Mouse (Mus musculus) embryonic fibroblast, embryonic 13.5 days (primary cell): ENCODE results near the gene Sh3rf1. TPM values are rescaled to one million over a fixed set of nuclear protein-coding genes. Genes with fewer than 3 reads are reported as not detected.

Experiments
- H3K27ac ChIP-seq: 2 replicates; pipeline ENCODE4 v1.5.1; 2012; ENCODE audit warnings: low read length, control low read depth, inconsistent platforms; ENCODE audit not compliant: insufficient read depth
- H3K4me1 ChIP-seq: 2 replicates; pipeline ENCODE4 v1.6.1; 2011; ENCODE audit warnings: low read length; ENCODE audit not compliant: control insufficient read depth, insufficient read depth
- H3K4me3 ChIP-seq: 2 replicates; pipeline ENCODE4 v1.5.1; 2011; ENCODE audit warnings: mild to moderate bottlenecking, control low read depth, low read length; ENCODE audit not compliant: insufficient read depth
- CTCF ChIP-seq: IDR thresholded peaks from 2 replicates; pipeline ENCODE4 v1.5.1; 2011; ENCODE audit warnings: mild to moderate bottlenecking, control low read depth, low read length, moderate library complexity, borderline replicate concordance; ENCODE audit not compliant: insufficient read depth
- POLR2A ChIP-seq: IDR thresholded peaks from 2 replicates; pipeline ENCODE4 v1.6.1; 2011; ENCODE audit warnings: low read depth, mild to moderate bottlenecking, control low read depth, low read length, moderate library complexity
- polyA plus RNA-seq: library from polyadenylated mRNA; stranded (reverse); fragments of >200 nt; gene quantifications from 2 replicates; pipeline ENCODE4 v1.2.4, GENCODE M21; 2011; ENCODE audit warnings: low read depth; ENCODE audit not compliant: missing spikeins, insufficient read length

The Sh3rf1 gene
- polyA plus RNA-seq, 1 experiment = 10.9 TPM

DNA sequence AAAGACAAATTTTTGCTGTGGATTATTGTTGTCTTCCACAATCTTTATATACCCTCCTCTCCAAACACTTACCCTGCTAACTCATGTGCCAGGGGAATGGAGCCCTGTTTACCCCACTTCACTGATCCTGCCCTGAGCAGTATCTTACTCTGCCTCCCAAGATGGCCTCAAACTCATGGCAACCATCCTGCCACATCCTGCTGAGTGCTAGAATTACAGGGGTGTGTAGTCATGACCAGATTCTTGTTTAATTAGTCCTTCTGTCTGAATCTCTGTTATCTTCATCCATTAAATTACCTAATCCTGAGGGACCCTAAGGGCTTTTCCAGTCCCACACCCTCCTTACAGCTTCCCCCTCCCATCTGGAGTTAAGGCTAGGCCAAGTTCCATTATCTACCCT lies 201.5 kb downstream of the Sh3rf1 start:
- TF ChIP-seq CTCF (no peak), POLR2A (no peak)
- no peak overlapping the region for H3K4me3 ChIP-seq
- no peak overlapping the region for H3K27ac ChIP-seq
- H3K4me1 ChIP-seq = no peaks in the 10 kb centered on the region

GRCm38 (mm10) chr8:61426072-61426471 lies 202.4 kb downstream of the Sh3rf1 start:
- H3K4me3 ChIP-seq = no peak overlapping the region
- TF ChIP-seq CTCF (no peak), POLR2A (no peak)
- no peak overlapping the region for H3K27ac ChIP-seq
- no peaks in the 10 kb centered on the region for H3K4me1 ChIP-seq

- Histone ChIP-seq H3K4me3 (no peak overlapping the region), H3K4me1 (no peaks in the 10 kb centered on the region), H3K27ac (no peak overlapping the region)
- no peak for TF ChIP-seq CTCF
- TF ChIP-seq POLR2A = no peak
Measured at GRCm38 (mm10) chr8:61426671-61427070, 203.0 kb downstream of the Sh3rf1 start.

DNA sequence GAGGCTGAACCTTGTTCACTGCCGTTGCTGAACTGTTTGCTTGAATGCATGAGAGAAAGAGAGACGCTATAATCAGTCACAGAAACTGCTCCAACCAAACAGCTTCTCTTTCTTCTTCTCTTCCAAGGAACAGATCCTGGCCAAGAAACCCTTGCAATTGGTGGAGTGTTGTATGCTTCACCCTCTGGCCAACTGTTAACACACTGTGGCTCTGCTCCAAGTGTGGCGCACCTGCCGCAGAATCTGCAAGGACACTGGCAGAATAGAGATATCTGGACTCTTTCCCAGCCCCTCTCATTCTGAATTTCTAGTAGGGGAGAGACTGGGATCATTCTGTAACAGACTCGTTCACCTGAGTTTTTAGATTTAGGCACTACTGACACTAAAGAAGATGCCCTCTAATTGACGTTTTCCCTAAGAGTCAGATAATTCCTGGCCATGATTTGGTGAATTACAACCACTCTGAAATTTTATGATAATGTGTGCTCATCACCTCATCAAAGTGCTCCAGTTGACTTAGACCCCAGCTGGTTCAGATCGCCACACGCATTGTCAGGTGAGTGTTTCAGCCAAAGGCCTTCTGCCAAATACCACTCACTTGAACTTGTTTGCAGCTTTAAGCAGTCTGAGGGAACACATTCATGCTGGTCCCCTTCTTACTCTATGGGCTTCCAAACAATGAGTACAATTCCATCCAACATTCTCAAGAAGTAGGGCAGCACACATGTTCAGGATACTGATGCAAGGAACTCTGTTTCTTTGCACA lies 204.4 kb downstream of the Sh3rf1 start:
- TF ChIP-seq POLR2A (no peak), CTCF (no peak)
- Histone ChIP-seq H3K27ac (no peak overlapping the region), H3K4me1 (no peaks in the 10 kb centered on the region), H3K4me3 (no peak overlapping the region)

GRCm38 (mm10) chr8:61428821-61429482 lies 205.3 kb downstream of the Sh3rf1 start:
- Histone ChIP-seq H3K4me1 (no peaks in the 10 kb centered on the region), H3K27ac (no peak overlapping the region), H3K4me3 (no peak overlapping the region)
- no peak for TF ChIP-seq POLR2A
- no peak for TF ChIP-seq CTCF

DNA sequence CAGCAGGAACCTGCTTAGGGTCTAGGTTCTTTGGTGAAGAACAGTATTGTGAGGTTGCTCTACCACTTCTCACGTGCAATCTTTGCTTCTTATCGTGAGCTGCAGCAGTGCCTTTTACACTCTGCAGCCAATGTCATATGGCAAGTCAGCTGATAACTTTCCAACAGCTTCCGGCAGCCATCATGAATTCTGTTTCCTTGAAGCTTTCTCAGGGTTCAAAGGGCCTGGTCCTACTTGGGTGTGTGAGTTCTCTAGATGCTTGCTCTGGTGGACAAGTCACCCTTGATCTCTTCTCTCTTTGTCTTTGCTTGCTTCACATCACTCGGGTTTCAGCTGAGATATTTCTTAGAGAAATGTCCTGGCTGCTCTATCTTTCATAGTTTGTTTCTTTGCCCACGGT lies 211.8 kb downstream of the Sh3rf1 start:
- H3K27ac ChIP-seq = no peak overlapping the region
- H3K4me3 ChIP-seq = no peak overlapping the region
- TF ChIP-seq CTCF (no peak), POLR2A (no peak)
- H3K4me1 ChIP-seq = no peaks in the 10 kb centered on the region

- H3K27ac ChIP-seq = no peak overlapping the region
- H3K4me3 ChIP-seq = no peak overlapping the region
- TF ChIP-seq CTCF (no peak), POLR2A (no peak)
- no peaks in the 10 kb centered on the region for H3K4me1 ChIP-seq
Measured at GRCm38 (mm10) chr8:61436147-61436546, 212.5 kb downstream of the Sh3rf1 start.

DNA sequence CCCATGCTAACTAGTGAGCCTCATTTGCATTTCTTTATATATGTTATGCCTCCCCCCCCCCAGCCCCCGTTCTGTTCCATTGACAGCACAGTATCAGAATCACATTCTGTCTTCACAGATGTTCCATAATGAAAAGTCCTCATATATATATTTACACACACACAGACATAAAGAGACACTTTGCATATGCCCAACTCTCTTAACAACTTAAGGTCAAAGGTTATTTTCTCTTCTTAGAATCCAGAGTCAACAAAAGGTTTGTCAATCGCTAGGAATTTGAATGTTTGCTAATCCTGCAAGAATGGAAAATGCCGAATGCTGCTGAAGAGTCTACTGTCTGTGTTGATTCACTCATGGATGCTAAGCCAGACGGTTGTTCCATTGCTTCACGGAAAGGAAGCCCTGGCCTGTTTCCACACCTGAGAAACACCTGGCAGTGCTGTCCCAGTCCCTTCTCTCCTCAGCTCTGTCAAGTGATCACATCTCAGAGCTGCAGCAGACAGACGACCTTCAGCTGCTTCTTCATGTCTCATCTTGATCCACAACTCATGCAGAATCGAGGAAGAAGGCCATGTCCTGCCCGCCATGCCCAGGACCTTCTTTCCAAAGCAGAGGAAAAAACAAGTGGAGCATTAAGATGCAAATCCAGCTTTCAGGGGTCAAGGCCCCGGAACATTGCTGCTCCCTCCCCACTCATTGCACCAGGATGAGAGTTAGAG lies 213.1 kb downstream of the Sh3rf1 start:
- TF ChIP-seq CTCF = no peak
- TF ChIP-seq POLR2A = no peak
- H3K27ac ChIP-seq = no peak overlapping the region
- H3K4me3 ChIP-seq = no peak overlapping the region
- no peaks in the 10 kb centered on the region for H3K4me1 ChIP-seq

GRCm38 (mm10) chr8:61437305-61437605 lies 213.6 kb downstream of the Sh3rf1 start:
- no peaks in the 10 kb centered on the region for H3K4me1 ChIP-seq
- no peak overlapping the region for H3K27ac ChIP-seq
- no peak for TF ChIP-seq POLR2A
- TF ChIP-seq CTCF = no peak
- H3K4me3 ChIP-seq = no peak overlapping the region

DNA sequence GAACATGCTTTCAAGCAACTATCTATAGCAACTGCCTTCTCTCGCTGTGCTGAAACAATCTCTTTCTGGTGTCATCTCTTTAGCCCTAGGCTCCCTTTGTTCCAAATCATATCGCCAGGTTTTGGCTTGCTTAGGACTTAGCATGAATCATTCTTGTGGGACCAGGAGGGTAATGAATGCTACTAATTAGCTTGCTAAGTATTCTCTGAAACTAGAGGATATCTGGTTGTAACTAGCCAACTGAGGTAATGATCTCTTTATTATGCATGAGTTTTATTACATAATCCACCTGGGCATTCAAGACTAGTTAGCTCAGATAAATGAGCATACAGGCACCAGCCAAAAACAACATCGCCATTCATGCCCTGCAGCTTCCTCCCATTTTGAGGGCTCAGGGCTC lies 219.3 kb downstream of the Sh3rf1 start:
- Histone ChIP-seq H3K27ac (no peak overlapping the region), H3K4me1 (no peaks in the 10 kb centered on the region), H3K4me3 (no peak overlapping the region)
- TF ChIP-seq POLR2A = no peak
- no peak for TF ChIP-seq CTCF
